Mouse (Mus musculus) thymus, adult 2 months (tissue): Measurements from ENCODE around the gene Slc35a3. TPM values are rescaled to one million over a fixed set of nuclear protein-coding genes. Genes with fewer than 3 reads are reported as not detected.

ENCODE experiments used
- DNase-seq: peaks from one replicate; pipeline ENCODE4 v3.0.0; 2021
- H3K27ac ChIP-seq: fragments of 200-500 bp; 2 replicates; pipeline ENCODE4 v1.5.1; 2012; ENCODE audit warnings: low read length, control low read depth; ENCODE audit not compliant: control insufficient read depth, insufficient read depth
- H3K27me3 ChIP-seq: fragments of 200-500 bp; 2 replicates; pipeline ENCODE4 v1.6.1; 2012; ENCODE audit warnings: mild to moderate bottlenecking, low read length, moderate library complexity, mixed read lengths; ENCODE audit not compliant: control insufficient read depth, insufficient read depth
- H3K36me3 ChIP-seq: fragments of 200-500 bp; 2 replicates; pipeline ENCODE4 v1.6.1; 2012; ENCODE audit warnings: mild to moderate bottlenecking, low read length, moderate library complexity; ENCODE audit not compliant: control insufficient read depth, insufficient read depth
- H3K4me1 ChIP-seq: fragments of 200-500 bp; replicated peaks from 2 replicates; pipeline ENCODE4 v1.6.1; 2012; ENCODE audit warnings: low read length; ENCODE audit not compliant: control insufficient read depth, insufficient read depth
- H3K4me3 ChIP-seq: fragments of 200-500 bp; 2 replicates; pipeline ENCODE4 v1.5.1; 2012; ENCODE audit warnings: mild to moderate bottlenecking, low read length, control low read depth, moderate library complexity; ENCODE audit not compliant: control insufficient read depth, insufficient read depth
- CTCF ChIP-seq: fragments of 200-500 bp; IDR thresholded peaks from 2 replicates; pipeline ENCODE4 v1.5.1; 2012; ENCODE audit warnings: mild to moderate bottlenecking, control low read depth, low read length, moderate library complexity, borderline replicate concordance; ENCODE audit not compliant: control insufficient read depth, poor library complexity, insufficient read depth; ENCODE audit errors: extremely low read depth
- POLR2A ChIP-seq: fragments of 200-500 bp; IDR thresholded peaks from 2 replicates; pipeline ENCODE4 v1.6.1; 2012; ENCODE audit warnings: mild to moderate bottlenecking, low read length, control low read depth, moderate library complexity; ENCODE audit not compliant: control insufficient read depth, poor library complexity, insufficient read depth; ENCODE audit errors: extremely low read depth
- WGBS: fragments of 180-500 bp; shearing (Covaris S2); methylation state at CpG from one replicate; pipeline ENCODE4 v1.1.7; 2018; 5-methylcytosine and 5-hydroxymethylcytosine counted together
- polyA plus RNA-seq: library from polyadenylated mRNA; depleted of rRNA; stranded (reverse); fragments of >200 nt; gene quantifications from 2 replicates; pipeline ENCODE4 v1.2.3, GENCODE M21; 2012

Gene Slc35a3
- polyA plus RNA-seq, 1 experiment = 6.8 TPM

GRCm38 (mm10) chr3:116642373-116642772, 70.3 kb downstream of the Slc35a3 start:
- no peak for DNase-seq
- Histone ChIP-seq H3K36me3 (peaks cover 53% of the 10 kb centered on the region), H3K4me1 (no peaks in the 10 kb centered on the region), H3K4me3 (no peak overlapping the region), H3K27me3 (no peaks in the 10 kb centered on the region), H3K27ac (no peak overlapping the region)
- WGBS = 71% methylated on average over 2 of the region's 2 CpGs
- TF ChIP-seq CTCF = no peak
- TF ChIP-seq POLR2A = no peak

GRCm38 (mm10) chr3:116641811-116642371, 70.7 kb downstream of the Slc35a3 start:
- Histone ChIP-seq H3K27me3 (no peaks in the 10 kb centered on the region), H3K4me3 (no peak overlapping the region), H3K27ac (no peak overlapping the region), H3K36me3 (peaks cover 54% of the 10 kb centered on the region), H3K4me1 (no peaks in the 10 kb centered on the region)
- TF ChIP-seq CTCF (no peak), POLR2A (no peak)
- DNase-seq = no peak
- WGBS = 98% methylated on average over 6 of the region's 6 CpGs

DNA sequence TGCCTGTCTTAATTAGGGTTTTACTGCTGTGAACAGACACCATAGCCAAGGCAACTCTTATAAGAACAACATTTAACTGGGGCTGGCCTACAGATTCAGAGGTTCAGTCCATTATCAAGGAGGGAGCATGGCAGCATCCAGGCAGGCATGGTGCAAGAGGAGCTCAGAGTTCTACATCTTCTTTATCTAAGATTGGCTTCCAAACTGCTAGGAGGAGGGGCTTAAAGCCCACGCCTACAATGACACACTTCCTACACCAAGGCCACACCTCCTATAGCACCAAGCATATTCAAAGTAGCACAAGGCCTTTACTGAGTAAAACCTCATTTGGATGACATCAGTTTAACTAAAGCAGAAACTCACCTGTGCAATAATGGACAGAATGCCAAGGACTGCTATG, 72.6 kb downstream of the Slc35a3 start:
- Histone ChIP-seq H3K4me3 (no peak overlapping the region), H3K27ac (no peak overlapping the region), H3K27me3 (no peaks in the 10 kb centered on the region), H3K4me1 (no peaks in the 10 kb centered on the region), H3K36me3 (peaks cover 55% of the 10 kb centered on the region)
- no peak for DNase-seq
- WGBS = 82% methylated on average over 1 of the region's 1 CpGs
- no peak for TF ChIP-seq CTCF
- TF ChIP-seq POLR2A = no peak

GRCm38 (mm10) chr3:116638572-116638971, 74.1 kb downstream of the Slc35a3 start:
- TF ChIP-seq CTCF = no peak
- TF ChIP-seq POLR2A = no peak
- no peaks in the 10 kb centered on the region for H3K4me1 ChIP-seq
- no peak overlapping the region for H3K4me3 ChIP-seq
- no peaks in the 10 kb centered on the region for H3K27me3 ChIP-seq
- DNase-seq = no peak
- no peak overlapping the region for H3K27ac ChIP-seq
- peaks cover 64% of the 10 kb centered on the region for H3K36me3 ChIP-seq
- 98% methylated on average over 7 of the region's 7 CpGs for WGBS

GRCm38 (mm10) chr3:116637693-116638476, 74.7 kb downstream of the Slc35a3 start:
- TF ChIP-seq POLR2A = no peak
- no peak for TF ChIP-seq CTCF
- Histone ChIP-seq H3K27me3 (no peaks in the 10 kb centered on the region), H3K27ac (no peak overlapping the region), H3K4me1 (no peaks in the 10 kb centered on the region), H3K4me3 (no peak overlapping the region), H3K36me3 (peaks cover 62% of the 10 kb centered on the region)
- WGBS = 92% methylated on average over 9 of the region's 9 CpGs
- no peak for DNase-seq

- TF ChIP-seq POLR2A (no peak), CTCF (no peak)
- 88% methylated on average over 5 of the region's 5 CpGs for WGBS
- no peak overlapping the region for H3K27ac ChIP-seq
- no peak overlapping the region for H3K4me3 ChIP-seq
- no peaks in the 10 kb centered on the region for H3K27me3 ChIP-seq
- H3K4me1 ChIP-seq = no peaks in the 10 kb centered on the region
- DNase-seq = no peak
- peaks cover 58% of the 10 kb centered on the region for H3K36me3 ChIP-seq
Observed at GRCm38 (mm10) chr3:116635799-116636198, 76.8 kb downstream of the Slc35a3 start.

- TF ChIP-seq CTCF (no peak), POLR2A (no peak)
- 91% methylated on average over 8 of the region's 8 CpGs for WGBS
- no peak overlapping the region for H3K27ac ChIP-seq
- H3K27me3 ChIP-seq = no peaks in the 10 kb centered on the region
- no peak overlapping the region for H3K4me3 ChIP-seq
- no peaks in the 10 kb centered on the region for H3K4me1 ChIP-seq
- no peak for DNase-seq
- H3K36me3 ChIP-seq = peaks cover 54% of the 10 kb centered on the region
Observed at GRCm38 (mm10) chr3:116634853-116635252, 77.8 kb downstream of the Slc35a3 start.
